In the genomic region with DNA sequence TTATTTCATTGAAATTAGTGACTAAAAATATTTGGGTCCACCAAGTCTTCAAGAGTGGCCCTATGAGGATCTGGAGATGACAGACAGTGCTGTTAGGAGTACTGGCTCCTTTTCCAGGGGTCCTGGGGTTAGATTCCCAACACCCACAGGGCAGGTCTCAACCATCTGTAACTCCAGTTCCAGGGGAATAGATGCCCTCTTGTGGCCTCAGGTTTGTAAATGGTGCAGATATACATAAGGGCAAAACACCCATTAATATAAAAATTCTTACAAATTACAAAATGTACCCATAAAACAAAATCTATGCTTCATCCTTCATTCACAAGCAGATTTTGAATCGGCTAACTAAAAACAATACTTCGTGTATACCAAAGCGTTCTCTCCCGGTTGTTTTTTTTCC, we compare ENCODE assay signal across 8 mouse cellular contexts. TPM values are rescaled to one million over a fixed set of nuclear protein-coding genes. Genes with fewer than 3 reads are reported as not detected.
DNase-seq lines count a peak whose midpoint lies in the region; ATAC-seq and TF ChIP-seq lines count a peak whose summit lies in the region.

No protein-coding gene starts in this region.

- DNase-seq in cerebellum, adult 2 months: peak in 1 of 2 experiments; percentile 31
- no peak for DNase-seq in cerebellum, adult 8-10 months
- no peak for DNase-seq in spleen, adult 2 months (ENCODE audit: low read depth in 1 of 2, low spot score in 2 of 2)
- no peak for DNase-seq in spleen, postnatal 14 days (ENCODE audit: low spot score in 2 of 2)
- no peak for DNase-seq in limb, embryonic 11.5 days (ENCODE audit: low spot score)
- peak; percentile 18 for DNase-seq in retina, postnatal 1 day
- DNase-seq in frontal cortex, adult 2 months (ENCODE audit: extremely low spot score in 1 of 2, low spot score in 1 of 2): no peak

- H3K9me3 ChIP-seq in limb, embryonic 11.5 days (ENCODE audit: control insufficient read depth, low read length): no peaks in the 10 kb centered on the region

- 32% methylated on average over 4 of the region's 4 CpGs for WGBS in cerebellum, adult 2 months
- WGBS in spleen, adult 2 months: 48% methylated on average over 4 of the region's 4 CpGs
- 38% methylated on average over 4 of the region's 4 CpGs for WGBS in limb, embryonic 11.5 days

- peak overlapping the region; percentile 91 for H3K9ac ChIP-seq in limb, embryonic 11.5 days (ENCODE audit: low read length)

- peaks cover 4% of the 10 kb centered on the region for H3K36me3 ChIP-seq in spleen, adult 2 months (ENCODE audit: control insufficient read depth, insufficient read depth, low read length)
- H3K36me3 ChIP-seq in limb, embryonic 11.5 days (ENCODE audit: control insufficient read depth, insufficient read depth, low read length): 0 out of 2 replicates have a peak, but pooled peaks cover 1% of the 10 kb centered on the region

- H3K4me2 ChIP-seq in limb, embryonic 11.5 days (ENCODE audit: low read depth, severe bottlenecking): peak overlapping the region; percentile 32

- no peaks in the 10 kb centered on the region for H3K27me3 ChIP-seq in cerebellum, adult 2 months (ENCODE audit: control insufficient read depth, insufficient read depth, low read length)
- no peaks in the 10 kb centered on the region for H3K27me3 ChIP-seq in spleen, adult 2 months (ENCODE audit: control insufficient read depth, insufficient read depth, low read length)
- no peaks in the 10 kb centered on the region for H3K27me3 ChIP-seq in limb, embryonic 11.5 days (ENCODE audit: control insufficient read depth, insufficient read depth, low read length)

- TF ChIP-seq CTCF in cerebellum, adult 2 months (IDR thresholded peaks at IDR 0.05; ENCODE audit: borderline replicate concordance, insufficient read depth, low read depth, low read length): 0 out of 2 replicates have a peak, but pooled peaks have one; percentile 11
- TF ChIP-seq CTCF in spleen, adult 2 months (IDR thresholded peaks at IDR 0.05; ENCODE audit: extremely low read depth, insufficient read depth, insufficient read length, insufficient replicate concordance): no peak

- no peak for ATAC-seq in limb, embryonic 11.5 days (ENCODE audit: insufficient number of reproducible peaks, low FRiP score, low TSS enrichment, low read depth)
- ATAC-seq in activated CD4-positive, CD25-positive, alpha-beta regulatory T cell, adult 4 months: no peak

- TF ChIP-seq POLR2A in cerebellum, adult 2 months (IDR thresholded peaks at IDR 0.05; ENCODE audit: borderline replicate concordance, insufficient read depth, low read length): no peak
- TF ChIP-seq POLR2A in spleen, adult 2 months (IDR thresholded peaks at IDR 0.05; ENCODE audit: low read depth, low read length): no peak

- H3K4me3 ChIP-seq in cerebellum, adult 2 months (replicated peaks; ENCODE audit: insufficient read depth, low read depth, low read length): peak overlapping the region; percentile 91
- H3K4me3 ChIP-seq in spleen, adult 2 months (ENCODE audit: extremely low read depth, insufficient read depth, insufficient read length): peak overlapping the region; percentile 98; the same call in 1 of the 2 replicates
- peak overlapping the region; percentile 86 for H3K4me3 ChIP-seq in limb, embryonic 11.5 days (ENCODE audit: low read depth, low read length)

- no peak overlapping the region for H3K27ac ChIP-seq in cerebellum, adult 2 months (ENCODE audit: insufficient read depth, low read length)
- no peak overlapping the region for H3K27ac ChIP-seq in spleen, adult 2 months (ENCODE audit: insufficient read depth, low read length)
- no peak overlapping the region for H3K27ac ChIP-seq in limb, embryonic 11.5 days (replicated peaks; ENCODE audit: low read depth, low read length)

- peaks cover 3% of the 10 kb centered on the region; the same call in 1 of the 2 replicates for H3K4me1 ChIP-seq in cerebellum, adult 2 months (ENCODE audit: control insufficient read depth, insufficient read depth, low read length)
- no peaks in the 10 kb centered on the region for H3K4me1 ChIP-seq in spleen, adult 2 months (ENCODE audit: control insufficient read depth, insufficient read depth, insufficient read length)
- peaks cover 5% of the 10 kb centered on the region; the same call in 1 of the 2 replicates for H3K4me1 ChIP-seq in limb, embryonic 11.5 days (ENCODE audit: control insufficient read depth, insufficient read depth, low read length)

RNA-seq across cellular contexts. Expression of a gene that starts 0.6 kb away (rescaled TPM):
- polyA plus RNA-seq in cerebellum, adult 2 months (2012; rRNA removed): 35.5 and 41.3 TPM in 2 replicates
- polyA plus RNA-seq in spleen, adult 2 months (2012; rRNA removed): 2.9 and 3.3 TPM in 2 replicates
- 64.3 and 69.2 TPM in 2 replicates for polyA plus RNA-seq in limb, embryonic 11.5 days (2014; fragmentation: Nextera tagmentation; extraction: Ambion mirVana)
- polyA plus RNA-seq in frontal cortex, adult 2 months (2012; rRNA removed): 35.1 and 36.6 TPM in 2 replicates
- polyA plus RNA-seq in activated CD4-positive, CD25-positive, alpha-beta regulatory T cell, adult 4 months (2017; shearing (Covaris generic)): 10 to 100 TPM; 53.8 to 62.3 TPM

RNA-seq across cellular contexts. Expression of a gene that starts 27.4 kb away (rescaled TPM):
- 21.6 and 22.3 TPM in 2 replicates for polyA plus RNA-seq in cerebellum, adult 2 months (2012; rRNA removed)
- polyA plus RNA-seq in spleen, adult 2 months (2012; rRNA removed): 0.65 and 3.0 TPM in 2 replicates
- 14.8 and 15.1 TPM in 2 replicates for polyA plus RNA-seq in limb, embryonic 11.5 days (2014; fragmentation: Nextera tagmentation; extraction: Ambion mirVana)
- polyA plus RNA-seq in frontal cortex, adult 2 months (2012; rRNA removed): 28.3 and 29.1 TPM in 2 replicates
- polyA plus RNA-seq in activated CD4-positive, CD25-positive, alpha-beta regulatory T cell, adult 4 months (2017; shearing (Covaris generic)): under 1 TPM in 1 of 2 experiments, not detected in 1; 0.42 TPM
